Mouse (Mus musculus) hindlimb bud, embryonic 11.5 days (tissue): ENCODE results near the gene Mcm5.

Experiments
- DNase-seq: peaks from one replicate; pipeline ENCODE4 v3.0.0-alpha.2; 2012; ENCODE audit warnings: low read depth, low spot score; ENCODE audit errors: extremely low spot score

Gene Mcm5

GRCm38 (mm10) chr8:75157471-75158230 lies 48.3 kb downstream of the Mcm5 start:
- no peak for DNase-seq

GRCm38 (mm10) chr8:75169363-75169762 lies 60.0 kb downstream of the Mcm5 start:
- no peak for DNase-seq

- DNase-seq = no peak
Observed at GRCm38 (mm10) chr8:75172009-75172685, 62.8 kb downstream of the Mcm5 start.
